Mouse (Mus musculus) Patski (cell line): ENCODE results near the gene Tmem205. TPM values are rescaled to one million over a fixed set of nuclear protein-coding genes. Genes with fewer than 3 reads are reported as not detected.

ENCODE experiments used
- ATAC-seq: fragments of 100-300 bp; one replicate; pipeline ENCODE4 v1.8.0; 2021
- CTCF ChIA-PET: fragments of 350-600 bp; sonication (Branson Sonifier 250); formaldehyde crosslinking; loops from one replicate; lab custom pipeline; 2022; ENCODE audit warnings: inconsistent platforms; lab: Charles Lee
- POLR2A ChIA-PET: fragments of 350-600 bp; sonication (Branson Sonifier 250); formaldehyde crosslinking; loops from one replicate; lab custom pipeline; 2022; ENCODE audit warnings: antibody characterized with exemption, inconsistent platforms; lab: Charles Lee
- DNase-seq: peaks from one replicate; pipeline ENCODE4 v3.0.0-alpha.2; 2011; ENCODE audit warnings: low read depth, low spot score
- H3K27me3 ChIP-seq: fragments of 371-371 bp; one replicate; pipeline ENCODE4 v1.5.1; 2021
- CTCF ChIP-seq: fragments of 100-300 bp; IDR thresholded peaks from one replicate; pipeline ENCODE4 v1.5.1; 2021
- in situ Hi-C: fragments of 300-500 bp; cut with MboI; formaldehyde crosslinking; loops from 3 replicates; pipeline ENCODE4 v1.11.1; 2018; ENCODE audit warnings: low pct_unique_long_range_greater_than_20kb, mixed read lengths
- polyA plus RNA-seq: library from polyadenylated mRNA; unstranded; gene quantifications from one replicate; pipeline ENCODE4 v1.2.3, GENCODE M21; 2021

Gene Tmem205
- polyA plus RNA-seq, 1 experiment from 2014 or later: 54.8 TPM

DNA sequence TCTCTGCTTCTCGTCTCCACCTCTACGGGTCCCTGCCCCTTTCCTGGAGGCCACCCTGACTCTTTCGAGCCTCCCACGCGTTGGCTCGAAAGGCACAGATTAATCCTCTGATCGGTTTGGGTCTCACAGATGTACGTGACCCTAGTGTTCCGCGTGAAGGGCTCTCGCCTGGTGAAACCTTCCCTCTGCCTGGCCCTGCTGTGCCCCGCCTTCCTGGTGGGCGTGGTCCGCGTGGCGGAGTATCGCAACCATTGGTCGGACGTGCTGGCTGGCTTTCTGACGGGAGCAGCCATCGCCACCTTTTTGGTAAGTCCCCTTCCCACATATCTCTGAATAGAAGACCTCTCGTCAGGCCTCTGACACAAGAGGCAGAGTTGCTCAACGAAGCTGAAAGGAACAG, 16.9 kb upstream of the Tmem205 start:
- ChIA-PET CTCF (no interaction called here), POLR2A (no interaction called here)
- no peak for TF ChIP-seq CTCF
- DNase-seq: no peak
- in situ Hi-C loops: no loop called here
- H3K27me3 ChIP-seq: no peaks in the 10 kb centered on the region
- ATAC-seq: no peak

DNA sequence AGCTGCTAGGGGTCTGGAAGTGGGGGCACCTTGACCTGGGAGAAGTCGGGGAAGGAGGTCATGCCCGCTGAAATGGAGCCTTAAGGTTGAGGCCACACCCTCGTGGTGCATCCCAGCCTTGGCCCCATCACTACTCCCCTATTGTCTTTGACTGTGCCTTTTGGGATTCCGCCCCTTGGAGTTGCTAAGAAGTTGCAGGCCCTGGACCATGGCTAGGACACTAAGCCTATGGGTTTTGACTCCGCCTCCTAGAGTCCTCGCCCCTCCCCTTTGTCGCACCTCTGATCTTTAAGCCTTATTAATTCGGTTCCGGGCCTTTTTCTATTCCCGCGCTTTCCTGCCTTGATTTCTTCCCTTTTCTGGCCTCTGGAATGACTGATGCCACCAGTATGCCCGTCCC, 16.3 kb upstream of the Tmem205 start:
- no peaks in the 10 kb centered on the region for H3K27me3 ChIP-seq
- DNase-seq (no peak), ATAC-seq (no peak)
- ChIA-PET POLR2A (no interaction called here), CTCF (no interaction called here)
- no peak for TF ChIP-seq CTCF
- in situ Hi-C loops: no loop called here

DNA sequence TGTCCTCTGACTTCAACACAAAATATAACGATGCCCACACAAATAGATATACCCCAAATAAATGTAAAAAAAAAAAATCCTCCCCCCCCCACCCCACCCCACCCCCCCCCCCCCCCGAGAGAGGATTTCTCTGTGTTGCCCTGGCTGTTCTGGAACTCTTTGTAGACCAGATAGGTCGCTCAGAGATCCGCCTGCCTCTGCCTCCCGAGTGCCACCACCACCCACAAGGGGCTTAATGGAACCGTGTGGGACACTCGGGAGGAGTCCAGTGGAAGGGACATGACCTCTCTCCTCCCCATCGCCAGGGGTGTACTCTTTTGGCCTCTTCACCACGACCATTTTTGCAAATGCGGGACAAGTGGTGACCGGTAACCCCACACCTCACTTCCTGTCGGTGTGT, 15.7 kb upstream of the Tmem205 start:
- in situ Hi-C loops: no loop called here
- no peak for TF ChIP-seq CTCF
- ATAC-seq (no peak), DNase-seq (no peak)
- ChIA-PET POLR2A (no interaction called here), CTCF (no interaction called here)
- no peaks in the 10 kb centered on the region for H3K27me3 ChIP-seq

DNA sequence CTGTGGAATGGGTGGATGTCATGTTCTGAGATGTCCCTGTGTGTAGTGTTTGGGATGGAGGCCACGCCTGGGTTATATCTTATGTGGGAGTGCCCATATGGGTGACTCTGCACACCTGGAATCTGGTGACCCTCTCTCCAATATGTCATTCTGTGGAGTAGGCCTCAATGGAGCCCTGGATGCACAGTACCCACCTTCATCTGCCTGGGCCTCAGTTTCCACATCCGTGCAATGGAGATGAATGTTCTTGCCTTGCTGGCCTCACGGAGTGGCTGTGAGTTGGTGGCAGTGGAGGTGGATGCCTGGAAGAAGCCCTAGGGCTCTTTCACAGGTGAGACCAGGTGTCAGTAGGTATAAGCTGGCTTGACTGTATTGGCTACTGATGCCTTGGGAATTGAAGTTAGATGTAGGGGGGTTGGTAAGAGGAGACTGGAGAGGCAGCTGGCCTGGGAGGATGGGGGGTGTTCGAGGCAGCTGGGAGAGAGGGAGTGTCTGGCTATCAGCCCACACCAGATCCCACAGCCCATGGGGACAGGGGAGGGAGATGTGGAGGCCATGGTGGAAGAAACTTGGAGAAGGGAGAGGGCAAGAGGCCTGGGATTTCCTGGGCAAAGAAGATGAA, 11.0 kb upstream of the Tmem205 start:
- H3K27me3 ChIP-seq: no peaks in the 10 kb centered on the region
- no peak for TF ChIP-seq CTCF
- in situ Hi-C loops: no loop called here
- ATAC-seq: no peak
- ChIA-PET CTCF (no interaction called here), POLR2A (no interaction called here)
- DNase-seq: no peak

DNA sequence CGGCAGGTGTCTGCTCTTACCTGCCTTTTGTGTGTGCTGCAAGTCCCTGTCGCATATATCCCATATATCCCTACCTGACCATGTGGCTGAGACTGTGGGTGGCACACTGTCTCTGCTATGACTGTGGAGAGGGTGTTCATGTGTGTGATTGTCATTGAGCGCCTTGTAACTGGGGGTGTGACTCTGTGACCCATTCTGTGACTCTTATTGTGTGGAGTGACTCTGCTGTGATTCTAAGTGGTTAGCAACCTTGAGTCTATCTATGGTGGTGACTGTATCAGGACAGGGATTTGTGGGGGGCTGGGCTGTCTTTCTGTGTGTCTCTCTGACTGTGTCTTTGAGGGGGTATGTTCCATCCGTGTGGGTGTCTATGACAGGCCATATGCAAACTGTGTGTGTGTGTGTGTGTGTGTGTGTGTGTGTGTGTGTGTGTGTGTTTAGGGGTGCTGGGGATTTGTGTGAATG, 10.4 kb upstream of the Tmem205 start:
- no peak for ATAC-seq
- DNase-seq: no peak
- in situ Hi-C loops: no loop called here
- CTCF ChIA-PET: no interaction called here
- no peaks in the 10 kb centered on the region for H3K27me3 ChIP-seq
- TF ChIP-seq CTCF: no peak
- POLR2A ChIA-PET: no interaction called here

DNA sequence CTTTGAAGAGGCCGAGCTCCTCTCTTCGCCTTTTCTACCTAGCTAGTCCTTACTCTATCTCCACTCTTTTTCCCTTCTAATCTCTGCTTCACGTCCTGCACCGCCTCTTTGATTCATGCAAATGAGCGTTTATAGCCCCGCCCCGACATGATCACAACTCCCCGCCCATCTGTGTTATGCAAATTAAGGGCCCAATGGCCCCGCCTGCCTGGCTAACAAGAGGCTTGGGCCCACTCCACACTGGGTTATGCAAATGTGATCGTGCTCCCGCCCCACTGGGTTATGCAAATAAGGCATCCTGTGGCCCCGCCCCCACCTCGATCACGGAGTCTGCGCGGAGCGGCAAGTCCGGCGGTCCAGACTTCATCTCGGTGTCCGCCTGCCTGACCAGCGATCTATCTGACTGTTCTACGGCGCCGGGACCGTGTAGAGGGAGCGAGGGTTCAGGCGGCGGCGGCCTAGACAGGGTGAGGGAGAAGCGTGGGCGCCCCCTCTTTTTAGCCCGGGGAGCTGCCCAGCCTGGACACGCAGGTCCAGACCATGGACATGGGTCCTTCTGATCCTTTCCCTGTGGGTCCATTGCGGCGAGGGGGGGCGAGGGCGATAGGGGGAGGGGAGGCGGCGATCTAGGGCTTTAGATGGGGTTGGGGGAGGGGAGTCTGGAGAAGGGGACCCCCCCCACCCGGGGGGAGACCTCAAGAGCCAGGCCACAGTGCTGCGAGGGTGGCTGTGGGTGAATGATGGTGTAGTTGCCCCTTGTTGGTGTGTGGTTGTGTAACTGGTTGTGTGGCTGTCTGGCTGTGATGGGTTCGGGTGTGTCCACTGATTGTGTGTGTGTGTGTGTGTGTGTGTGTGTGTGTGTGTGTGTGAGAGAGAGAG, 9.6 kb upstream of the Tmem205 start, which contains the start of gene Plppr2:
TSS of gene Plppr2 (plus strand) at position 342 of the 879 bp plus-strand sequence.
- ChIA-PET CTCF (no interaction called here), POLR2A (no interaction called here)
- no peaks in the 10 kb centered on the region for H3K27me3 ChIP-seq
- peak; percentile 77 for DNase-seq
- in situ Hi-C loops: no loop called here
- ATAC-seq: peak; percentile 94
- no peak for TF ChIP-seq CTCF

DNA sequence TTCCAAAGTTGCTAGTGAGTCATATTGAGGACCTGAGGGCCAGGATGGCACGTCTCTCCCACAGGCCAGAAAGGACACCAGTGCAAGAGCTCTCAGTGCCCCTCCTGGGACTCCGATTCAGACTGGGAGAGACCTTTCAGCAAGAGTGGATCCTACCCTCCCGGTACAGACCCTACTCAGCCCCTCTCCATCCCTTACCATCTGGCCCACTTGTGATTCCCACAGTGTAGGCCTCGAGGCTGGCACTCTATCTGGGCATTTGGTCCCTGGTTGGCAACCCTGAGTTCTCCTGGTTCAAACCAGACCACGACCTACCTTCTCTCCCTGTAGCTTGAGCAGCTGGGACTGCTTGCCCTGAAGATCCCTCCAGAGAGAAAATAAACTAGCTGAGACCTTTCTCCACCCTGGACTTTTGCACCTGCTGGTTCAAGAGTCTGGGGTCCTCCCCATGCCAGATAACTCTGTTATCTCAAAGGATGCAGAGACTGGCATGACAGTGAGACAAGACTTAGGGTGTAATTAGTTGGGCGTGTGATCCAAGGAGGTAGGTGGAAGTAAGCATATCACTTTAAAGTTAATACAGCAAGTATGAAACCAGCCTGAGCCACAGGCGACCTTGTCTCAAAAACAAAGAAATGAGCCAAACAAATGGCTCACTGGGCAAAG, 8.2 kb upstream of the Tmem205 start:
- ChIA-PET POLR2A (no interaction called here), CTCF (no interaction called here)
- no peak for TF ChIP-seq CTCF
- no peak for DNase-seq
- no peak for ATAC-seq
- in situ Hi-C loops: no loop called here
- no peaks in the 10 kb centered on the region for H3K27me3 ChIP-seq

DNA sequence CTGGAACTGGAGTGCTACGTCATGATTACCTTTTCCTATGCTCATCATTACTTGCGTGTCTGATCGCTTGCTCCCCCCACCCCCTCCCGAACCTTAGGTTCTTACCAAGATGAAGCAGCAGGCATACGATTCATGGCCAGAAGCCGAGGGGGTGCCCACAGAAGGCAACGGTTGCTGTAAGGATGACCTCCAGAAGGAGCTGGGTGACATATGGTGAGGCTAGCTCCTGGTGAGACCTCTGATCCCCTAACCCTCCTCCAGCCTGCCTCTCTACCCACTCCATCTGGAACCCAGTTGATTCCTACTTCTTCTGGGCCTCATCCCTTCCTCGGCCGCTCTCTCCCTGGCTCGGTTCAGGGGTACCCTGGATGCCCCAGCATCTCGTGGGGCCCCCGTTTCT, 6.7 kb upstream of the Tmem205 start:
- no peak for ATAC-seq
- ChIA-PET POLR2A (no interaction called here), CTCF (no interaction called here)
- in situ Hi-C loops: no loop called here
- no peak for DNase-seq
- no peaks in the 10 kb centered on the region for H3K27me3 ChIP-seq
- TF ChIP-seq CTCF: no peak

DNA sequence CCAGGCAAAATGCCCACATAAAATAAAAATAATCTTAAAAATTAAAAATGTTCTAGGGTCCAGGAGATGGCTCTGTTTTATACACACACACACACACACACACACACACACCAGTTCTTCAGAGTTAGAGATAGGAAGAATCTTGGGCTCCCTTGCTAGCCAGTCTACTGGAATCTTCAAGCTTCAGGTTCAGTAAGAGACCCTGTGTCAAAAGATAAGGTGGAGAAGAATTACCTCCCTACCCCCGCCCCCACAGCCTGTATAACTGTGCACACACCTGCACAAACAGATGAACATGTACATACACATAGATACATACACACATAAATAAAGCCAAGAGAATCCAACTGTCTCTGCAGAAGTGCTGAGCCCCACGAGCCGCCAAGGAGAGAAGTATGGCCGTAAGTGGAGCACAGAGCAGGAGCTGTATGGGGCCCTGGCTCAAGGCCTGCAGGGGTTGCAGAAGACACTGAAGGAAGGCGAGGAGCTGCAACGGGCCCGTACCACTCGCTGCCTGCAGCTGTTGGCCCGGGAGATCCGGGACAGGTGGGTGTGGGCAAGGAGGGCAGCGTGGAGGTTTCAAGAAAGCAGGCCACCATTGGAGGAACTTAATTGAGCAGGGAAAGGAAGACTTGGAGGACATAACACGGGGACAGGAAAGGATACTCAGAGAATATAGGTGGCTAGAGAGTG, 5.2 kb upstream of the Tmem205 start:
- no peak for TF ChIP-seq CTCF
- POLR2A ChIA-PET: no interaction called here
- in situ Hi-C loops: no loop called here
- ATAC-seq: no peak
- CTCF ChIA-PET: interaction anchor here (1.5 kb wide), 1 partner anchor 180 kb away, joined by 3 read pairs; no protein-coding TSS in a partner anchor
- no peaks in the 10 kb centered on the region for H3K27me3 ChIP-seq
- no peak for DNase-seq

DNA sequence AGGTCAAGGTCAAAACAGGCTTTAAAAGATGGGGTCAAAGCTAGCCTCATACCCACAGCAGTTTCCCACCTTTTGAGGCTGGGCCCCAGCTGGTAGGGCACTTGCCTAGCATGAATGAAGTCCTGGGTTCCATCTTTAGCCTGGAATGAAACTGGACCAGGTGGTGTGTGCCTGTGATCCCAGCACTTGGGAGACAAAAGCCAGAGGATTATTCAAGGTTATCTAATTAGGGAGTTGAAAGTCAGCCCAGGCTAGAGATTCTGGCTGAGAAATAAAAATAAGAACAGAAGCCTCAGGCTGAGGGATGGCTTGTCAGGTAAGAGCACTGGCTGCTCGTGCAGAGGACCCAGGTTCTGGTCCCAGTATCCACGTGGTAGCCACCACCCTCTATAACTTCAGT, 4.7 kb upstream of the Tmem205 start:
- H3K27me3 ChIP-seq: no peaks in the 10 kb centered on the region
- TF ChIP-seq CTCF: no peak
- DNase-seq (no peak), ATAC-seq (no peak)
- POLR2A ChIA-PET: no interaction called here
- in situ Hi-C loops: no loop called here
- CTCF ChIA-PET: interaction anchor here (1.5 kb wide), 1 partner anchor 179 kb away, joined by 3 read pairs; no protein-coding TSS in a partner anchor
